Mouse (Mus musculus) kidney, adult 2 months (tissue): ENCODE data around the gene Lrrc32.

Source experiments
- CTCF ChIP-seq: fragments of 200-500 bp; conservative IDR thresholded peaks from 2 replicates; pipeline ENCODE4 v1.5.1; 2011; ENCODE audit warnings: low read depth, mild to moderate bottlenecking, control low read depth, low read length, moderate library complexity, mixed read lengths; ENCODE audit not compliant: insufficient read depth, insufficient read length
- POLR2A ChIP-seq: fragments of 200-500 bp; IDR thresholded peaks from one replicate; pipeline ENCODE4 v1.6.1; 2011; ENCODE audit warnings: low read depth, low read length, control low read depth

- TF ChIP-seq POLR2A (no peak), CTCF (no peak)
These were observed 1.8 kb downstream of the Lrrc32 start for GRCm38 (mm10) chr7:98490911-98491310.
